13 mouse cellular contexts compared by ENCODE assay signal in the genomic region with DNA sequence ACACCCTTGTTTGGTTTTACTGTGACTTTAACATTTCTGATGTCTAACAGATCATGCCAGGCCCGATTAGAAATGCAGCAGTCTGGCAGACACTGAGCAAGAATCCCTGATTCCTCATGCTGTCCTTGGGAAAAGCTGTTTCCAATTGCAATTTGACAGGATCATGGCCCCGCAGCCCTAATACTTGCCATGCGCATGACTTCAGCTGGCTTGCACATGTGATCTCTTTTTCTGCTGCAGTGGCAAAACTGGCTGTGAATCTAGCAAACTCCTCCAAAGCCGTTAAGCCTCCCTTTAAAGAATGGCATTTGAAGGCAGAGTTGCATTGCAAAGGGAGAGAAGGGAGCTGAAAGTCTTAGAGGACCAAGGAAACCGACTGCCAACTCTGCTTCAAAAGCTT. TPM values are rescaled to one million over a fixed set of nuclear protein-coding genes. Genes with fewer than 3 reads are reported as not detected.
DNase-seq lines count a peak whose midpoint lies in the region; ATAC-seq and TF ChIP-seq lines count a peak whose summit lies in the region.
"Had no signal": no experiment of that assay in that cellular context is flagged by ENCODE, and none has a peak within 500 bp of the region (broad histone marks: within the 10 kb centered on the region; RNA-seq: fewer than 3 reads in every experiment).

No protein-coding gene starts in this region.

- 51% methylated on average over 5 of the region's 5 CpGs for WGBS in lung, embryonic 14.5 days
- 68% methylated on average over 5 of the region's 5 CpGs for WGBS in lung, adult 2 months
- 26% methylated on average over 5 of the region's 5 CpGs for WGBS in embryonic facial prominence, embryonic 11.5 days

- no peak for ATAC-seq in lung, embryonic 14.5 days (ENCODE audit: insufficient read depth)
- ATAC-seq in embryonic facial prominence, embryonic 11.5 days (replicated peaks; ENCODE audit: insufficient number of reproducible peaks, low FRiP score, low TSS enrichment, low read depth) = no peak
- ATAC-seq: intestine, embryonic 15.5 days had no signal

- no peak for TF ChIP-seq CTCF in lung, embryonic 14.5 days (IDR thresholded peaks at IDR 0.05; ENCODE audit: low read depth)
- no peak for TF ChIP-seq CTCF in lung, adult 2 months (IDR thresholded peaks at IDR 0.05; ENCODE audit: insufficient read depth, low read length)

- peak; percentile 31 for DNase-seq in adrenal gland, postnatal 14 days
- no peak for DNase-seq in adrenal gland, postnatal 25 days
- peak; percentile 61 for DNase-seq in lung, embryonic 14.5 days
- DNase-seq in lung, adult 2 months = no peak
- DNase-seq in embryonic facial prominence, embryonic 11.5 days (ENCODE audit: low spot score) = peak; percentile 84
- peak; percentile 28 for DNase-seq in lung, postnatal 14 days
- DNase-seq in urinary bladder, postnatal 25 days (ENCODE audit: low spot score) = no peak
- no peak for DNase-seq in cerebellum, adult 9-10 months
- DNase-seq: right cerebral cortex, postnatal 4 days had no signal

- no peak overlapping the region for H3K4me2 ChIP-seq in lung, embryonic 14.5 days
- no peak overlapping the region for H3K4me2 ChIP-seq in embryonic facial prominence, embryonic 11.5 days (ENCODE audit: low read depth, low read length)
- H3K4me2 ChIP-seq: intestine, embryonic 15.5 days; lung, embryonic 15.5 days; neural tube, embryonic 12.5 days had no signal

- no peaks in the 10 kb centered on the region for H3K36me3 ChIP-seq in lung, embryonic 14.5 days (ENCODE audit: insufficient read depth)
- no peaks in the 10 kb centered on the region for H3K36me3 ChIP-seq in embryonic facial prominence, embryonic 11.5 days (replicated peaks; ENCODE audit: control insufficient read depth, insufficient read depth, low read depth, low read length)
- H3K36me3 ChIP-seq: G1E; intestine, embryonic 15.5 days; lung, embryonic 15.5 days; neural tube, embryonic 12.5 days had no signal

- peaks cover 9% of the 10 kb centered on the region; the same call in 1 of the 2 replicates for H3K4me1 ChIP-seq in lung, embryonic 14.5 days (ENCODE audit: insufficient read depth)
- H3K4me1 ChIP-seq in lung, adult 2 months (ENCODE audit: control insufficient read depth, insufficient read depth, low read length) = no peaks in the 10 kb centered on the region; the same call in 1 of the 2 replicates
- H3K4me1 ChIP-seq in embryonic facial prominence, embryonic 11.5 days (ENCODE audit: control insufficient read depth, insufficient read depth, low read length) = no peaks in the 10 kb centered on the region

- TF ChIP-seq POLR2A in lung, adult 2 months (IDR thresholded peaks at IDR 0.05; ENCODE audit: borderline replicate concordance, extremely low read depth, low read depth, low read length) = no peak

- no peaks in the 10 kb centered on the region for H3K27me3 ChIP-seq in lung, embryonic 14.5 days (ENCODE audit: insufficient read depth, low read length)
- no peaks in the 10 kb centered on the region for H3K27me3 ChIP-seq in embryonic facial prominence, embryonic 11.5 days (ENCODE audit: control insufficient read depth, insufficient read depth, low read length)
- H3K27me3 ChIP-seq: intestine, embryonic 15.5 days; lung, embryonic 15.5 days; neural tube, embryonic 12.5 days had no signal

- H3K27ac ChIP-seq in lung, embryonic 14.5 days (ENCODE audit: low read depth) = no peak overlapping the region
- no peak overlapping the region for H3K27ac ChIP-seq in embryonic facial prominence, embryonic 11.5 days (replicated peaks; ENCODE audit: low read depth, low read length)
- H3K27ac ChIP-seq: intestine, embryonic 15.5 days; lung, embryonic 15.5 days; neural tube, embryonic 12.5 days had no signal

- H3K9ac ChIP-seq in lung, embryonic 14.5 days = no peak overlapping the region
- H3K9ac ChIP-seq in embryonic facial prominence, embryonic 11.5 days (replicated peaks; ENCODE audit: low read length) = no peak overlapping the region
- H3K9ac ChIP-seq: intestine, embryonic 15.5 days; lung, embryonic 15.5 days; neural tube, embryonic 12.5 days had no signal

- no peak overlapping the region for H3K4me3 ChIP-seq in lung, embryonic 14.5 days (ENCODE audit: low read depth, low read length)
- H3K4me3 ChIP-seq in lung, adult 2 months (replicated peaks; ENCODE audit: extremely low read depth, low read depth, low read length) = no peak overlapping the region
- H3K4me3 ChIP-seq in embryonic facial prominence, embryonic 11.5 days (ENCODE audit: low read depth, low read length) = no peak overlapping the region
- H3K4me3 ChIP-seq: intestine, embryonic 15.5 days; lung, embryonic 15.5 days; neural tube, embryonic 12.5 days had no signal

- H3K9me3 ChIP-seq in lung, embryonic 14.5 days (ENCODE audit: low read depth, low read length) = no peaks in the 10 kb centered on the region
- no peaks in the 10 kb centered on the region for H3K9me3 ChIP-seq in embryonic facial prominence, embryonic 11.5 days (replicated peaks; ENCODE audit: control insufficient read depth, low read length)
- H3K9me3 ChIP-seq: G1E; intestine, embryonic 15.5 days; lung, embryonic 15.5 days; neural tube, embryonic 12.5 days had no signal

RNA-seq across cellular contexts. Expression of gene Adamts17, which starts 40.7 kb away (rescaled TPM):
- total RNA-seq in adrenal gland, postnatal 14 days (2021) = 4.8 and 6.0 TPM in 2 replicates
- total RNA-seq in adrenal gland, postnatal 25 days (2021) = 5.3 TPM in 2 replicates
- 10.5 and 11.6 TPM in 2 replicates for polyA plus RNA-seq in lung, embryonic 14.5 days (2014; fragmentation: Nextera tagmentation; extraction: Ambion mirVana)
- 7.2 and 7.5 TPM in 2 replicates for polyA plus RNA-seq in lung, adult 2 months (2012; rRNA removed)
- 3.0 and 3.2 TPM in 2 replicates for polyA plus RNA-seq in embryonic facial prominence, embryonic 11.5 days (2014; fragmentation: Nextera tagmentation; extraction: Ambion mirVana)
- polyA plus RNA-seq: G1E had no signal

RNA-seq across cellular contexts. Expression of gene Cers3, which starts 55.5 kb away (rescaled TPM):
- 0.11 and 0.15 TPM in 2 replicates for total RNA-seq in adrenal gland, postnatal 14 days (2021)
- total RNA-seq in adrenal gland, postnatal 25 days (2021) = 0.27 TPM in 1 of 2 replicates, not detected in the other
- polyA plus RNA-seq in lung, embryonic 14.5 days (2014; fragmentation: Nextera tagmentation; extraction: Ambion mirVana) = 4.0 and 4.6 TPM in 2 replicates
- polyA plus RNA-seq in lung, adult 2 months (2012; rRNA removed) = 0.28 and 9.0 TPM in 2 replicates
- polyA plus RNA-seq in embryonic facial prominence, embryonic 11.5 days (2014; fragmentation: Nextera tagmentation; extraction: Ambion mirVana) = 1.8 and 3.3 TPM in 2 replicates

Comparison
In these comparisons a context has a peak if more than half of its experiments do, and no peak if none do; other contexts are left out.
1. DNase-seq: peak in adrenal gland, postnatal 14 days (single experiment), lung, embryonic 14.5 days (single experiment), embryonic facial prominence, embryonic 11.5 days (single experiment) and lung, postnatal 14 days (single experiment); none in adrenal gland, postnatal 25 days (single experiment), lung, adult 2 months (single experiment), urinary bladder, postnatal 25 days (single experiment) and cerebellum, adult 9-10 months (single experiment).